Mouse (Mus musculus) neural tube, embryonic 14.5 days (tissue): ENCODE data around the gene Ecel1. TPM values are rescaled to one million over a fixed set of nuclear protein-coding genes. Genes with fewer than 3 reads are reported as not detected.

Experiments
- ATAC-seq: fragments of 200-750 bp; cut with Nextera tagmentation; 2 replicates; pipeline ENCODE4 v1.8.0; 2017; ENCODE audit warnings: low read depth, mild to moderate bottlenecking, moderate TSS enrichment, moderate library complexity
- H3K27ac ChIP-seq: fragments of 300-500 bp; sonication (generic); 2 replicates; pipeline ENCODE4 v1.5.1; 2014; ENCODE audit warnings: low read depth, mild to moderate bottlenecking, control low read depth, low read length, moderate library complexity, mixed read lengths
- H3K27me3 ChIP-seq: fragments of 300-500 bp; sonication (generic); 2 replicates; pipeline ENCODE4 v1.6.1; 2014; ENCODE audit warnings: low read length; ENCODE audit not compliant: control insufficient read depth, insufficient read depth
- H3K36me3 ChIP-seq: fragments of 300-500 bp; sonication (generic); 2 replicates; pipeline ENCODE4 v1.6.1; 2014; ENCODE audit warnings: low read length, mixed read lengths; ENCODE audit not compliant: control insufficient read depth, insufficient read depth
- H3K4me1 ChIP-seq: fragments of 300-500 bp; sonication (generic); 2 replicates; pipeline ENCODE4 v1.6.1; 2014; ENCODE audit warnings: low read length; ENCODE audit not compliant: control insufficient read depth, insufficient read depth
- H3K4me2 ChIP-seq: fragments of 300-500 bp; sonication (generic); 2 replicates; pipeline ENCODE4 v1.6.1; 2014; ENCODE audit warnings: mild to moderate bottlenecking, low read depth, low read length, control low read depth
- H3K4me3 ChIP-seq: fragments of 300-500 bp; sonication (generic); 2 replicates; pipeline ENCODE4 v1.5.1; 2014; ENCODE audit warnings: low read depth, low read length, control low read depth, mixed read lengths
- H3K9ac ChIP-seq: fragments of 300-500 bp; sonication (generic); replicated peaks from 2 replicates; pipeline ENCODE4 v1.6.1; 2014; ENCODE audit warnings: low read depth, mild to moderate bottlenecking, control low read depth, low read length, mixed read lengths
- H3K9me3 ChIP-seq: fragments of 300-500 bp; sonication (generic); 2 replicates; pipeline ENCODE4 v1.6.1; 2016; ENCODE audit warnings: low read length; ENCODE audit not compliant: control insufficient read depth
- WGBS: fragments of 180-500 bp; shearing (Covaris S2); extraction: QIAGEN DNeasy Blood & Tissue Kit; methylation state at CpG from one replicate; pipeline ENCODE4 v1.1.7; 2014; 5-methylcytosine and 5-hydroxymethylcytosine counted together
- polyA plus RNA-seq: library from polyadenylated mRNA; unstranded; fragments of >200 nt; fragmentation: Nextera tagmentation; extraction: Ambion mirVana; gene quantifications from 2 replicates; pipeline ENCODE4 v1.2.1, GENCODE M21; 2014

Gene Ecel1
- polyA plus RNA-seq, 1 experiment from 2014 or later: 60.2 TPM

- Histone ChIP-seq H3K9me3 (no peaks in the 10 kb centered on the region), H3K36me3 (no peaks in the 10 kb centered on the region), H3K4me2 (peak overlapping the region; percentile 66), H3K27ac (no peak overlapping the region; the same call in 1 of the 2 replicates), H3K4me1 (0 out of 2 replicates have a peak, but pooled peaks cover 6% of the 10 kb centered on the region), H3K9ac (peak overlapping the region; percentile 42), H3K27me3 (peaks cover 62% of the 10 kb centered on the region), H3K4me3 (peak overlapping the region; percentile 45)
- WGBS: 2% methylated on average over 58 of the region's 58 CpGs
- peak; percentile 22; the same call in 1 of the 2 replicates for ATAC-seq
These were observed 1.7 kb downstream of the Ecel1 start for GRCm38 (mm10) chr1:87154501-87155120.

DNA sequence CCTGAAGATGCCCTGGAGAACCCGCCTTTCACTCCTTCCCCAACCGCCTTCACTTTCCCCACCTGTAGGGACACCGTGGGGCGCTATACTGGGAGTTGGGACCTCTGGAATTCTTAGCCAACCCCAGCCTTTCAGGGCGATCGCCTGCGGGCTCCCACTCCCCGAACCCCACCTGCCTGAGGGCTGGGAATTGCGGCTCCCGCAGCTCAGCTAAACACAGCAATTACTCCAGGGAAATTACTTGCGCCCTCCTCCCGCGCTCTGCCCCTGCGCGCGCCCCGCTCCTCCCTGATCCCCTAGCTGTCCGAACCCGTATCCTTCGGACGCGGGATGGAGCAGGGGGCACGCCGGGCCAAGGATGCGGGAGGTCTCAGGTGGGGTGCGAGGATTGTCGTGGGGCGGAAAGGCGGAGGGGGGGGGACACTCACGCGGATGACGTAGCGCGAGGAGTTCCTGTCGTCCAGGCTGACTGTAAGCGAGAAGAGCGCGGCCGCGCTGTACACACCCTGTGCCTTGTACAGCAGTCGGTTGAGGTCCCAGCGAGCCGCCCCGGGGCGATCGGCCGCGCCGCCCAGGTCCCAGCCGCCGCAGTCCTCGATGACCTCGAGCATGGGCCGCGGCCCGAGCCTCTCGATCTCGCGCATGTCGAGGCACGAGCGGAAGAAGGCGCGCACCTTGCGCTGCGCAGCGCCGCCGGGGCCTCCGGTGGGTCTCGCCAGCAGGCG, 2.4 kb downstream of the Ecel1 start:
- WGBS: 1% methylated on average over 71 of the region's 72 CpGs
- peaks cover 62% of the 10 kb centered on the region for H3K27me3 ChIP-seq
- peak; percentile 22; the same call in 1 of the 2 replicates for ATAC-seq
- H3K9ac ChIP-seq: peak overlapping the region; percentile 42
- no peaks in the 10 kb centered on the region for H3K9me3 ChIP-seq
- H3K36me3 ChIP-seq: no peaks in the 10 kb centered on the region
- H3K4me1 ChIP-seq: 0 out of 2 replicates have a peak, but pooled peaks cover 6% of the 10 kb centered on the region
- peak overlapping the region; percentile 66 for H3K4me2 ChIP-seq
- peak overlapping the region; percentile 45 for H3K4me3 ChIP-seq
- H3K27ac ChIP-seq: no peak overlapping the region

DNA sequence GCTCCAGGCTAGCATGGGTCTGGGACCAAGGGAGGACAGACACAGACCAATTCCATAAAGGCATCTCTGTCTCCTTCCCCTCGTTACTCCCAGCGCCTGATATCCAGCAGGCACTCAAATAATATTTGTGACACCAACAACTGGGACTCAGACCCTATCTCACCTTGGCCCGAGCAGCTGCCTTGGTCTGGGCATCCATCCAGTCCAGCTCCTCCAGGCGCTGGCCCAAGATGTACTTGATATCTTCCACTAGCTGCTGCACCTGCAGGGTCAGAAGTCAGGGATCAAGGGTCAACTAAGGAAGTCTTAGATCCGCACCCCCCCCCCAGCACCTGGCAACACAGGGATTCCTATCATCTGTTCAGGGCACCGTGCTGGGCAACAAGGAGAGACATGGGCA, 5.0 kb downstream of the Ecel1 start:
- 88% methylated on average over 6 of the region's 6 CpGs for WGBS
- 0 out of 2 replicates have a peak, but pooled peaks cover 6% of the 10 kb centered on the region for H3K4me1 ChIP-seq
- no peaks in the 10 kb centered on the region for H3K36me3 ChIP-seq
- no peak overlapping the region for H3K4me3 ChIP-seq
- no peak overlapping the region for H3K27ac ChIP-seq
- peaks cover 43% of the 10 kb centered on the region for H3K27me3 ChIP-seq
- H3K9me3 ChIP-seq: no peaks in the 10 kb centered on the region
- H3K9ac ChIP-seq: no peak overlapping the region
- H3K4me2 ChIP-seq: no peak overlapping the region
- no peak for ATAC-seq

DNA sequence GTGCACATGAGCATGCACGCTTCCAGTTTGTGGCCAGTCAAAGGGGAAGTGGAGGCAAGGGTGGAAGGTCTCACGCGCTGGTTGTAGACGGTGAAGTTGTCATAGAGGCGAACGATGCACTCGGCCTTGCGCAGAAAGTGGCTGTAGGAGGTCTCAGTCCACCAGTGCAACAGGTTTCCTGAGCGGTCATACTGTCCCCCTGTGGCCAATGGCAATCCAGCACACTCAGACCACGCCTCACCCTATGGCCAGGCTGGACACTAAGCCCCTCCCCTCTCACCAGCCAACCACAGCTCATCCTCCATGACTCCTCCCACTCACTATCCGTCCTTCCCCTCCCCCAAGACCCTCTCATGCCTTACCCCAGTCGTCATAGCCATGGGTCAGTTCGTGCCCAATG, 6.9 kb downstream of the Ecel1 start:
- Histone ChIP-seq H3K9me3 (no peaks in the 10 kb centered on the region), H3K9ac (no peak overlapping the region), H3K27me3 (peaks cover 26% of the 10 kb centered on the region), H3K36me3 (no peaks in the 10 kb centered on the region), H3K27ac (no peak overlapping the region), H3K4me1 (0 out of 2 replicates have a peak, but pooled peaks cover 6% of the 10 kb centered on the region), H3K4me2 (no peak overlapping the region), H3K4me3 (no peak overlapping the region)
- ATAC-seq: no peak
- WGBS: 28% methylated on average over 13 of the region's 13 CpGs

- H3K4me3 ChIP-seq: no peak overlapping the region
- WGBS: 58% methylated on average over 10 of the region's 10 CpGs
- no peak overlapping the region for H3K4me2 ChIP-seq
- H3K27ac ChIP-seq: peak overlapping the region; percentile 22; the same call in 1 of the 2 replicates
- H3K9ac ChIP-seq: no peak overlapping the region
- no peaks in the 10 kb centered on the region for H3K9me3 ChIP-seq
- H3K36me3 ChIP-seq: no peaks in the 10 kb centered on the region
- peaks cover 15% of the 10 kb centered on the region for H3K4me1 ChIP-seq
- ATAC-seq: peak; percentile 36; the same call in 1 of the 2 replicates
- no peaks in the 10 kb centered on the region for H3K27me3 ChIP-seq
These were observed 13.2 kb downstream of the Ecel1 start for GRCm38 (mm10) chr1:87143141-87143540.

- 0 out of 2 replicates have a peak overlapping the region, but pooled peaks have one; percentile 2 for H3K4me2 ChIP-seq
- no peaks in the 10 kb centered on the region for H3K27me3 ChIP-seq
- WGBS: 33% methylated on average over 9 of the region's 9 CpGs
- peak overlapping the region; percentile 34; the same call in 1 of the 2 replicates for H3K27ac ChIP-seq
- peak; percentile 80 for ATAC-seq
- H3K9me3 ChIP-seq: no peaks in the 10 kb centered on the region
- H3K4me1 ChIP-seq: peaks cover 15% of the 10 kb centered on the region
- no peak overlapping the region for H3K9ac ChIP-seq
- no peaks in the 10 kb centered on the region for H3K36me3 ChIP-seq
- H3K4me3 ChIP-seq: no peak overlapping the region
These were observed 13.9 kb downstream of the Ecel1 start for GRCm38 (mm10) chr1:87142456-87142855.

- H3K36me3 ChIP-seq: no peaks in the 10 kb centered on the region
- 0 out of 2 replicates have a peak, but pooled peaks have one; percentile 13 for ATAC-seq
- H3K9ac ChIP-seq: no peak overlapping the region
- H3K4me3 ChIP-seq: no peak overlapping the region
- H3K4me1 ChIP-seq: peaks cover 15% of the 10 kb centered on the region
- 52% methylated on average over 4 of the region's 4 CpGs for WGBS
- peak overlapping the region; percentile 48; the same call in 1 of the 2 replicates for H3K27ac ChIP-seq
- no peak overlapping the region for H3K4me2 ChIP-seq
- no peaks in the 10 kb centered on the region for H3K9me3 ChIP-seq
- H3K27me3 ChIP-seq: no peaks in the 10 kb centered on the region
These were observed 14.8 kb downstream of the Ecel1 start for GRCm38 (mm10) chr1:87141550-87141949.

DNA sequence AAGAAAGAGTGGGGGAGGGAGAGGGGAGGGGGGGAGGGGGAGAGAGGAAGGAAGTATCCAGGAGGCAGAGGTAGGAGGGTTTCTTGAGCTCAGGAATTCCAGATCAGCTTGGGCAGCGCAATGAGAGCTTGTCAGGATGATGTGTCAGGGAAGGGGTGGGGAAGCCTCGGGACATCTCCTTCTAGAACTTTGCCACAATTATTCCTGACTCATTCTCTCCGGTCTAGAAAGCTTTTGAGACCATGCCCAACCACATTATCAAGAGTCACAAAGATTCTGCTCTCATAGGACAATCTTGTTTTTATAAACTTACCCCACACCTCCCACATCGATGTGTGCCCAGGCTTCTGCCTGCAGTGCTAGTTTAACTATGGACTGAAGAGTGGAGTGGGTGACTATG, 24.5 kb downstream of the Ecel1 start:
- 0 out of 2 replicates have a peak, but pooled peaks cover 1% of the 10 kb centered on the region for H3K27me3 ChIP-seq
- H3K4me3 ChIP-seq: no peak overlapping the region
- no peaks in the 10 kb centered on the region for H3K9me3 ChIP-seq
- H3K9ac ChIP-seq: no peak overlapping the region
- H3K4me2 ChIP-seq: no peak overlapping the region
- H3K36me3 ChIP-seq: no peaks in the 10 kb centered on the region
- H3K4me1 ChIP-seq: no peaks in the 10 kb centered on the region
- H3K27ac ChIP-seq: no peak overlapping the region
- ATAC-seq: no peak
- 85% methylated on average over 4 of the region's 4 CpGs for WGBS
